Mouse (Mus musculus): ENCODE results near the gene Pi4k2b. TPM values are rescaled to one million over a fixed set of nuclear protein-coding genes. Genes with fewer than 3 reads are reported as not detected.
A peak's percentile ranks its signal among the peaks of the same experiment; 100 is the strongest.

Pi4k2b gene
- polyA plus RNA-seq, 1 experiment = 22.6 TPM

- Histone ChIP-seq H3K36me3 (replicated peaks; ENCODE audit: low read length) (peaks cover 25% of the 10 kb centered on the region), H3K27me3 (replicated peaks) (no peaks in the 10 kb centered on the region), H3K4me1 (peaks cover 26% of the 10 kb centered on the region)
These were observed 889 bp downstream of the Pi4k2b start for GRCm38 (mm10) chr5:52742112-52742813.

GRCm38 (mm10) chr5:52743231-52743630 is 1.9 kb downstream of the Pi4k2b start:
- H3K27me3 ChIP-seq (replicated peaks) = no peaks in the 10 kb centered on the region
- H3K4me3 ChIP-seq (replicated peaks) = peak overlapping the region; percentile 99
- TF ChIP-seq GATA1 (IDR thresholded peaks at IDR 0.05; ENCODE audit: borderline replicate concordance, low read length) = no peak
- no peak for TF ChIP-seq FLI1 (IDR thresholded peaks at IDR 0.05; ENCODE audit: low read length)
- H3K36me3 ChIP-seq (replicated peaks; ENCODE audit: low read length) = peaks cover 35% of the 10 kb centered on the region
- H3K4me1 ChIP-seq = peaks cover 35% of the 10 kb centered on the region
- no peaks in the 10 kb centered on the region for H3K9me3 ChIP-seq

More at GRCm38 (mm10) chr5:52742112-52742813, 889 bp downstream of the Pi4k2b start:
- Histone ChIP-seq H3K4me3 (replicated peaks) (peak overlapping the region; percentile 99), H3K9me3 (no peaks in the 10 kb centered on the region)
- TF ChIP-seq GATA1 (IDR thresholded peaks at IDR 0.05; ENCODE audit: borderline replicate concordance, low read length) (no peak), FLI1 (IDR thresholded peaks at IDR 0.05; ENCODE audit: low read length) (no peak)

- Histone ChIP-seq H3K27me3 (replicated peaks) (no peaks in the 10 kb centered on the region), H3K36me3 (replicated peaks; ENCODE audit: low read length) (peaks cover 65% of the 10 kb centered on the region), H3K4me3 (replicated peaks) (no peak overlapping the region), H3K9me3 (no peaks in the 10 kb centered on the region), H3K4me1 (peaks cover 59% of the 10 kb centered on the region)
- no peak for TF ChIP-seq GATA1 (IDR thresholded peaks at IDR 0.05; ENCODE audit: borderline replicate concordance, low read length)
- no peak for TF ChIP-seq FLI1 (IDR thresholded peaks at IDR 0.05; ENCODE audit: low read length)
These were observed 5.5 kb downstream of the Pi4k2b start for GRCm38 (mm10) chr5:52746920-52747319.

DNA sequence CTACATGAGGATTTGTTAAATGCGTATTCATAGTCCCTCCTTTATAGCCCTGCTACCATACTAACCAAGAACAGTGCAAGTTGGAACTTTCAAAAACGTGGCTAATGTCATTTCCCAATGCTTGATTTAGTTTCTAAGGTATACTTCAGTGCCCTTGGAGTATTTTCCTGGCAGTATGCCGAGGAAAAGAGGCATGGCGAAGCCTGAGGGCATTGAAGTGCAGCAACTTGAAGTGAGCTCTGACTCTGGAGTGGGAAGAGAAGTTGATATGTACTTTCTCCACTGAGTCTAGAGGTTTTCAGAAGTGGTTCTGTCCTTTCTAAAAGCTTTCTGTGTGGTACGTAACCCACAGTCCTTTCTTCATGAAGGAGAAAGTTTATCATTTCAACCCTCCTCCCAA is 7.4 kb downstream of the Pi4k2b start:
- TF ChIP-seq GATA1 (IDR thresholded peaks at IDR 0.05; ENCODE audit: borderline replicate concordance, low read length) = no peak
- no peak for TF ChIP-seq FLI1 (IDR thresholded peaks at IDR 0.05; ENCODE audit: low read length)
- H3K27me3 ChIP-seq (replicated peaks) = no peaks in the 10 kb centered on the region
- no peak overlapping the region for H3K4me3 ChIP-seq (replicated peaks)
- H3K9me3 ChIP-seq = no peaks in the 10 kb centered on the region
- H3K4me1 ChIP-seq = peaks cover 66% of the 10 kb centered on the region
- peaks cover 82% of the 10 kb centered on the region for H3K36me3 ChIP-seq (replicated peaks; ENCODE audit: low read length)

GRCm38 (mm10) chr5:52753146-52753545 is 11.8 kb downstream of the Pi4k2b start:
- Histone ChIP-seq H3K9me3 (no peaks in the 10 kb centered on the region), H3K4me3 (replicated peaks) (no peak overlapping the region), H3K27me3 (replicated peaks) (no peaks in the 10 kb centered on the region), H3K36me3 (replicated peaks; ENCODE audit: low read length) (peaks cover 86% of the 10 kb centered on the region), H3K4me1 (peaks cover 35% of the 10 kb centered on the region)
- TF ChIP-seq FLI1 (IDR thresholded peaks at IDR 0.05; ENCODE audit: low read length) (no peak), GATA1 (IDR thresholded peaks at IDR 0.05; ENCODE audit: borderline replicate concordance, low read length) (no peak)

GRCm38 (mm10) chr5:52754196-52754595 is 12.8 kb downstream of the Pi4k2b start:
- Histone ChIP-seq H3K9me3 (no peaks in the 10 kb centered on the region), H3K36me3 (replicated peaks; ENCODE audit: low read length) (peaks cover 84% of the 10 kb centered on the region), H3K4me1 (peaks cover 28% of the 10 kb centered on the region), H3K4me3 (replicated peaks) (no peak overlapping the region), H3K27me3 (replicated peaks) (no peaks in the 10 kb centered on the region)
- TF ChIP-seq FLI1 (IDR thresholded peaks at IDR 0.05; ENCODE audit: low read length) (no peak), GATA1 (IDR thresholded peaks at IDR 0.05; ENCODE audit: borderline replicate concordance, low read length) (no peak)

GRCm38 (mm10) chr5:52755337-52755736 is 14.0 kb downstream of the Pi4k2b start:
- H3K27me3 ChIP-seq (replicated peaks) = no peaks in the 10 kb centered on the region
- peaks cover 89% of the 10 kb centered on the region for H3K36me3 ChIP-seq (replicated peaks; ENCODE audit: low read length)
- no peak overlapping the region for H3K4me3 ChIP-seq (replicated peaks)
- H3K9me3 ChIP-seq = no peaks in the 10 kb centered on the region
- H3K4me1 ChIP-seq = peaks cover 26% of the 10 kb centered on the region
- TF ChIP-seq GATA1 (IDR thresholded peaks at IDR 0.05; ENCODE audit: borderline replicate concordance, low read length) = no peak
- no peak for TF ChIP-seq FLI1 (IDR thresholded peaks at IDR 0.05; ENCODE audit: low read length)

- Histone ChIP-seq H3K4me1 (peaks cover 20% of the 10 kb centered on the region), H3K36me3 (replicated peaks; ENCODE audit: low read length) (peaks cover 89% of the 10 kb centered on the region), H3K4me3 (replicated peaks) (no peak overlapping the region), H3K27me3 (replicated peaks) (no peaks in the 10 kb centered on the region), H3K9me3 (no peaks in the 10 kb centered on the region)
- TF ChIP-seq FLI1 (IDR thresholded peaks at IDR 0.05; ENCODE audit: low read length) = no peak
- TF ChIP-seq GATA1 (IDR thresholded peaks at IDR 0.05; ENCODE audit: borderline replicate concordance, low read length) = no peak
These were observed 14.6 kb downstream of the Pi4k2b start for GRCm38 (mm10) chr5:52755989-52756388.

GRCm38 (mm10) chr5:52762586-52762985 is 21.2 kb downstream of the Pi4k2b start:
- Histone ChIP-seq H3K4me3 (replicated peaks) (no peak overlapping the region), H3K27me3 (replicated peaks) (no peaks in the 10 kb centered on the region), H3K4me1 (0 out of 2 replicates have a peak, but pooled peaks cover 4% of the 10 kb centered on the region), H3K36me3 (replicated peaks; ENCODE audit: low read length) (peaks cover 91% of the 10 kb centered on the region), H3K9me3 (no peaks in the 10 kb centered on the region)
- TF ChIP-seq FLI1 (IDR thresholded peaks at IDR 0.05; ENCODE audit: low read length) (no peak), GATA1 (IDR thresholded peaks at IDR 0.05; ENCODE audit: borderline replicate concordance, low read length) (no peak)

- no peak for TF ChIP-seq GATA1 (IDR thresholded peaks at IDR 0.05; ENCODE audit: borderline replicate concordance, low read length)
- no peak for TF ChIP-seq FLI1 (IDR thresholded peaks at IDR 0.05; ENCODE audit: low read length)
- peaks cover 15% of the 10 kb centered on the region for H3K9me3 ChIP-seq
- no peak overlapping the region for H3K4me3 ChIP-seq (replicated peaks)
These were observed 32.9 kb downstream of the Pi4k2b start for GRCm38 (mm10) chr5:52774267-52774666.

More at GRCm38 (mm10) chr5:52774267-52774666, 32.9 kb downstream of the Pi4k2b start:
- Histone ChIP-seq H3K4me1 (peaks cover 26% of the 10 kb centered on the region), H3K36me3 (replicated peaks; ENCODE audit: low read length) (peaks cover 42% of the 10 kb centered on the region), H3K27me3 (replicated peaks) (no peaks in the 10 kb centered on the region)

Data from megakaryocyte, embryonic 14.5 days (primary cell).